Mouse (Mus musculus) cerebellum, adult 8-10 months (tissue): Measurements from ENCODE around the gene Prelid3b.

ENCODE experiments used
- DNase-seq: peaks from one replicate; pipeline ENCODE4 v3.0.0; 2022

Prelid3b gene

GRCm38 (mm10) chr2:174472818-174473549 is at the start of gene Prelid3b:
TSS of gene Prelid3b (minus strand) at chr2:174473081.
- DNase-seq = peak; percentile 97

- no peak for DNase-seq
These were observed 49.3 kb upstream of the Prelid3b start for GRCm38 (mm10) chr2:174522134-174522533.

- no peak for DNase-seq
These were observed 44.5 kb upstream of the Prelid3b start for GRCm38 (mm10) chr2:174517141-174518079.

GRCm38 (mm10) chr2:174514887-174515286 is 42.0 kb upstream of the Prelid3b start:
- no peak for DNase-seq

- DNase-seq = no peak
These were observed 40.9 kb upstream of the Prelid3b start for GRCm38 (mm10) chr2:174513827-174514226.

- DNase-seq = no peak
These were observed 36.9 kb upstream of the Prelid3b start for GRCm38 (mm10) chr2:174509825-174510224.

GRCm38 (mm10) chr2:174507998-174508397 is 35.1 kb upstream of the Prelid3b start:
- no peak for DNase-seq

- no peak for DNase-seq
These were observed 30.1 kb upstream of the Prelid3b start for GRCm38 (mm10) chr2:174502831-174503460.

- DNase-seq = no peak
These were observed 29.4 kb upstream of the Prelid3b start for GRCm38 (mm10) chr2:174502321-174502720.

- no peak for DNase-seq
These were observed 28.6 kb upstream of the Prelid3b start for GRCm38 (mm10) chr2:174501517-174501916.

GRCm38 (mm10) chr2:174500814-174501503 is 28.1 kb upstream of the Prelid3b start:
- DNase-seq = no peak

- DNase-seq = no peak
These were observed 20.0 kb upstream of the Prelid3b start for GRCm38 (mm10) chr2:174492858-174493257.

GRCm38 (mm10) chr2:174487005-174487404 is 14.1 kb upstream of the Prelid3b start:
- DNase-seq = no peak

- no peak for DNase-seq
These were observed 5.9 kb upstream of the Prelid3b start for GRCm38 (mm10) chr2:174478746-174479145.

- no peak for DNase-seq
These were observed 4.8 kb upstream of the Prelid3b start for GRCm38 (mm10) chr2:174477543-174478319.

GRCm38 (mm10) chr2:174473550-174473927 is 658 bp upstream of the Prelid3b start:
- no peak for DNase-seq

- DNase-seq = no peak
These were observed 474 bp downstream of the Prelid3b start for GRCm38 (mm10) chr2:174472407-174472806.

GRCm38 (mm10) chr2:174470786-174471405 is 2.0 kb downstream of the Prelid3b start:
- DNase-seq = no peak

- no peak for DNase-seq
These were observed 2.5 kb downstream of the Prelid3b start for GRCm38 (mm10) chr2:174470333-174470732.

- DNase-seq = peak; percentile 97
These were observed 8.9 kb downstream of the Prelid3b start, which contains the start of gene Atp5e for GRCm38 (mm10) chr2:174463789-174464523. TSS of gene Atp5e (minus strand) at chr2:174464105.

- DNase-seq = no peak
These were observed 9.5 kb downstream of the Prelid3b start for GRCm38 (mm10) chr2:174463370-174463769.
